Mouse (Mus musculus): ENCODE data around the gene S100a8.

DNA sequence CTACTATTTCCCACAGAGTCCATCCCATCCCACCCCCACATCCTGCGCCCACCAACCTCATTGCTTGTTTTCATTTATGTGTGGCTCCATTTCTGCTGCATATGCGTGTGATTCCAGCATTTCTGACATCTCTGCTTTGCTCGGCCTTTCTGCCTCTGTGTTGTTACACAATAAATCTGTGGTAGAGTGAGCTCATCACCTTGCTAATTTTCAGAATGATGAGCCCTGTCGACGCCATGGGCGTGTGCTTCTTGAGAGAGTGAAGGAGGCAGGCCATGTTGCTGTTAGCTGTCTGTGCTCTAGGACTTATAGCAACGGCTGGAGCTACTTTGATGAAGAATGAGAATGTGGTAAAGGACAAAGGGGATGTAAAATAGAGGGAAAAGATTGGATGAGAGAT lies 27.8 kb upstream of the S100a8 start:
- TF ChIP-seq CTCF (IDR thresholded peaks at IDR 0.05; ENCODE audit: low read depth, low read length) (no peak), GATA2 (IDR thresholded peaks at IDR 0.05; ENCODE audit: borderline replicate concordance, low read depth, low read length) (no peak), GATA1 (IDR thresholded peaks at IDR 0.05; ENCODE audit: borderline replicate concordance, low read length) (no peak), TAL1 (conservative IDR thresholded peaks at IDR 0.05; ENCODE audit: low read depth, low read length) (no peak)

Data from G1E (cell line).